ENCODE assay signal across 24 mouse cellular contexts in the genomic region with DNA sequence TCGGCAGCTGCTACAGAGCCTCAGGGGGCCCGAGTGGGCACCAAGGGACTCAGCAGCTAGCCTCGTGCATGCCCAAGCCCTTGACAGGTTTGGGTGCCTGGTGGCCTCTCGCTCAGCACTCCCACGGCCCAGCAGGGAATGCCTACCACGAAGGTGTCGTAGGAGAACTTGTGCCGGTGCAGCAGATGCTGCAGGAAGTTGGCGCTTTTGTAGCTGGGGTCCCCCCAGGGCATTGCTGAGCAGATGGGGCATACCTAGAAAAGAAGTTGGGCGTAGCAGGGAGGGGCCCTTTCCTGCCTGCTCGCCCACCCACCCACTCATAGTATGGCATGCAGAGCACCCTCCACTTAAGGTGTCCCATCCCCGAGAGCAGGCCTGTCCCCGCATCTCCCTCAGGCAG. TPM values are rescaled to one million over a fixed set of nuclear protein-coding genes. Genes with fewer than 3 reads are reported as not detected.
"Had no signal": no experiment of that assay in that cellular context is flagged by ENCODE, and none has a peak within 500 bp of the region (broad histone marks: within the 10 kb centered on the region; RNA-seq: fewer than 3 reads in every experiment).

No protein-coding gene starts in this region.

- H3K27ac ChIP-seq: limb, embryonic 12.5 days; limb, embryonic 15.5 days; liver, embryonic 14.5 days; lung, embryonic 15.5 days; midbrain, embryonic 10.5 days; midbrain, embryonic 13.5 days; neural tube, embryonic 13.5 days; stomach, embryonic 15.5 days had no signal

- H3K4me3 ChIP-seq: limb, embryonic 12.5 days; limb, embryonic 15.5 days; lung, embryonic 15.5 days; megakaryocyte, embryonic 14.5 days; midbrain, embryonic 10.5 days; midbrain, embryonic 13.5 days; myocyte; neural tube, embryonic 13.5 days; stomach, embryonic 15.5 days had no signal

- DNase-seq: kidney, adult 18-20 months; kidney, adult 9 months; kidney, postnatal 14 days; kidney, postnatal 4 days; layer of hippocampus, adult 9-11 months; left cerebral cortex, postnatal 4 days; liver, postnatal 0 days; lung, postnatal 10 days; lung, postnatal 36 days had no signal

- H3K4me1 ChIP-seq: limb, embryonic 15.5 days; midbrain, embryonic 13.5 days; neural tube, embryonic 13.5 days had no signal

RNA-seq across cellular contexts. Expression of a gene that starts 7.3 kb away (rescaled TPM):
- total RNA-seq: layer of hippocampus, adult 18-20 months; layer of hippocampus, postnatal 25 days; left cerebral cortex, postnatal 10 days; left cerebral cortex, postnatal 4 days; monocyte, adult 5-6 weeks had no signal
- polyA plus RNA-seq: midbrain, embryonic 10.5 days; midbrain, embryonic 13.5 days; midbrain, embryonic 16.5 days had no signal

RNA-seq across cellular contexts. Expression of a gene that starts 35.1 kb away (rescaled TPM):
- polyA plus RNA-seq: myocyte had no signal
